Mouse (Mus musculus): ENCODE results near the gene Adam1b. TPM values are rescaled to one million over a fixed set of nuclear protein-coding genes. Genes with fewer than 3 reads are reported as not detected.

Gene Adam1b
- polyA plus RNA-seq, 2 experiments = 0.18 TPM; not detected in 1

GRCm38 (mm10) chr5:121536921-121537555, 33.8 kb upstream of the Adam1b start:
- ATAC-seq (ENCODE audit: low FRiP score, low read depth) = no peak
- H3K4me1 ChIP-seq (ENCODE audit: control insufficient read depth, insufficient read depth, low read length) = no peaks in the 10 kb centered on the region
- TF ChIP-seq POLR2A (IDR thresholded peaks at IDR 0.05; ENCODE audit: borderline replicate concordance, extremely low read depth, insufficient read depth, insufficient read length) = no peak
- no peak overlapping the region for H3K9ac ChIP-seq (ENCODE audit: low read depth, low read length, severe bottlenecking)
- no peak overlapping the region for H3K4me2 ChIP-seq (replicated peaks; ENCODE audit: low read depth, low read length, severe bottlenecking)
- no peak overlapping the region for H3K4me3 ChIP-seq (replicated peaks; ENCODE audit: low read length)
- H3K9me3 ChIP-seq (ENCODE audit: control insufficient read depth, low read length) = no peaks in the 10 kb centered on the region
- DNase-seq (ENCODE audit: low spot score) = no peak
- H3K36me3 ChIP-seq (ENCODE audit: control insufficient read depth, insufficient read depth, low read length) = peaks cover 70% of the 10 kb centered on the region
- H3K27ac ChIP-seq (replicated peaks; ENCODE audit: low read depth, low read length) = no peak overlapping the region
- WGBS = 82% methylated on average over 7 of the region's 7 CpGs
- no peaks in the 10 kb centered on the region for H3K27me3 ChIP-seq (ENCODE audit: control insufficient read depth, insufficient read depth, low read length)

GRCm38 (mm10) chr5:121535116-121535515, 31.9 kb upstream of the Adam1b start:
- H3K36me3 ChIP-seq (ENCODE audit: control insufficient read depth, insufficient read depth, low read length) = peaks cover 87% of the 10 kb centered on the region
- no peak for TF ChIP-seq POLR2A (IDR thresholded peaks at IDR 0.05; ENCODE audit: borderline replicate concordance, extremely low read depth, insufficient read depth, insufficient read length)
- H3K9me3 ChIP-seq (ENCODE audit: control insufficient read depth, low read length) = no peaks in the 10 kb centered on the region
- no peak for ATAC-seq (ENCODE audit: low FRiP score, low read depth)
- DNase-seq (ENCODE audit: low spot score) = no peak
- no peaks in the 10 kb centered on the region for H3K4me1 ChIP-seq (ENCODE audit: control insufficient read depth, insufficient read depth, low read length)
- H3K4me2 ChIP-seq (replicated peaks; ENCODE audit: low read depth, low read length, severe bottlenecking) = no peak overlapping the region
- H3K4me3 ChIP-seq (replicated peaks; ENCODE audit: low read length) = no peak overlapping the region
- no peaks in the 10 kb centered on the region for H3K27me3 ChIP-seq (ENCODE audit: control insufficient read depth, insufficient read depth, low read length)
- no peak overlapping the region for H3K27ac ChIP-seq (replicated peaks; ENCODE audit: low read depth, low read length)
- 93% methylated on average over 3 of the region's 3 CpGs for WGBS
- no peak overlapping the region for H3K9ac ChIP-seq (ENCODE audit: low read depth, low read length, severe bottlenecking)

GRCm38 (mm10) chr5:121534521-121534920, 31.3 kb upstream of the Adam1b start:
- DNase-seq (ENCODE audit: low spot score) (no peak), ATAC-seq (ENCODE audit: low FRiP score, low read depth) (no peak)
- Histone ChIP-seq H3K4me1 (ENCODE audit: control insufficient read depth, insufficient read depth, low read length) (no peaks in the 10 kb centered on the region), H3K4me3 (replicated peaks; ENCODE audit: low read length) (no peak overlapping the region), H3K9me3 (ENCODE audit: control insufficient read depth, low read length) (no peaks in the 10 kb centered on the region), H3K27me3 (ENCODE audit: control insufficient read depth, insufficient read depth, low read length) (no peaks in the 10 kb centered on the region), H3K4me2 (replicated peaks; ENCODE audit: low read depth, low read length, severe bottlenecking) (no peak overlapping the region), H3K9ac (ENCODE audit: low read depth, low read length, severe bottlenecking) (no peak overlapping the region), H3K27ac (replicated peaks; ENCODE audit: low read depth, low read length) (no peak overlapping the region), H3K36me3 (ENCODE audit: control insufficient read depth, insufficient read depth, low read length) (peaks cover 93% of the 10 kb centered on the region)
- WGBS = 93% methylated on average over 5 of the region's 5 CpGs
- TF ChIP-seq POLR2A (IDR thresholded peaks at IDR 0.05; ENCODE audit: borderline replicate concordance, extremely low read depth, insufficient read depth, insufficient read length) = no peak

DNA sequence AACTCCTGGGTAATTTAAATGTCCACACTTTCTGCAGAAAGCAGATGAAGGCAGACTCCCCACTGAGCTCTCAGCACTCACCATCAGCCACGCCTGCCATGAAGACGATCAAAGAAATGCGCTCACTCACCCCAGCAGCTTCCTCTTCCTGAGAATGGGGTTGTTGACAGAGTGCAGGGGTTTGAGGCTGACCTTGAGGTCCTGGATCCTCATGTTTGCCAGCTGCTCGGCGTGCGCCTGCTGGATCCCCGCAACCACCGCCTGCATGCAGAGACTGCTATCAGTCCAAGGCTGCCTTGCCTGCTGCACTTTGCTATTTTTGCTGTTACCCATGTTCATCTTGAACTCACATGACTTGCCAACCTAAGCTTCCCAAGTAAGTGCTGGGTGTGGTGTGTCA, 23.7 kb upstream of the Adam1b start:
- 76% methylated on average over 8 of the region's 8 CpGs for WGBS

GRCm38 (mm10) chr5:121526526-121526925, 23.3 kb upstream of the Adam1b start:
- WGBS = 81% methylated on average over 7 of the region's 7 CpGs
- Histone ChIP-seq H3K27me3 (ENCODE audit: control insufficient read depth, insufficient read depth, low read length) (no peaks in the 10 kb centered on the region), H3K9ac (ENCODE audit: low read depth, low read length, severe bottlenecking) (no peak overlapping the region), H3K4me1 (ENCODE audit: control insufficient read depth, insufficient read depth, low read length) (no peaks in the 10 kb centered on the region), H3K9me3 (ENCODE audit: control insufficient read depth, low read length) (no peaks in the 10 kb centered on the region), H3K27ac (replicated peaks; ENCODE audit: low read depth, low read length) (no peak overlapping the region), H3K4me2 (replicated peaks; ENCODE audit: low read depth, low read length, severe bottlenecking) (no peak overlapping the region), H3K36me3 (ENCODE audit: control insufficient read depth, insufficient read depth, low read length) (peaks cover 86% of the 10 kb centered on the region), H3K4me3 (replicated peaks; ENCODE audit: low read length) (no peak overlapping the region)
- no peak for TF ChIP-seq POLR2A (IDR thresholded peaks at IDR 0.05; ENCODE audit: borderline replicate concordance, extremely low read depth, insufficient read depth, insufficient read length)
- no peak for DNase-seq (ENCODE audit: low spot score)
- no peak for ATAC-seq (ENCODE audit: low FRiP score, low read depth)

More for the DNA sequence above, 23.7 kb upstream of the Adam1b start:
- DNase-seq (ENCODE audit: low spot score) (no peak), ATAC-seq (ENCODE audit: low FRiP score, low read depth) (no peak)
- H3K27me3 ChIP-seq (ENCODE audit: control insufficient read depth, insufficient read depth, low read length) = no peaks in the 10 kb centered on the region
- no peak overlapping the region for H3K9ac ChIP-seq (ENCODE audit: low read depth, low read length, severe bottlenecking)
- H3K4me2 ChIP-seq (replicated peaks; ENCODE audit: low read depth, low read length, severe bottlenecking) = no peak overlapping the region
- H3K36me3 ChIP-seq (ENCODE audit: control insufficient read depth, insufficient read depth, low read length) = peaks cover 86% of the 10 kb centered on the region
- H3K27ac ChIP-seq (replicated peaks; ENCODE audit: low read depth, low read length) = no peak overlapping the region
- TF ChIP-seq POLR2A (IDR thresholded peaks at IDR 0.05; ENCODE audit: borderline replicate concordance, extremely low read depth, insufficient read depth, insufficient read length) = no peak
- H3K4me3 ChIP-seq (replicated peaks; ENCODE audit: low read length) = no peak overlapping the region
- H3K9me3 ChIP-seq (ENCODE audit: control insufficient read depth, low read length) = no peaks in the 10 kb centered on the region
- no peaks in the 10 kb centered on the region for H3K4me1 ChIP-seq (ENCODE audit: control insufficient read depth, insufficient read depth, low read length)
